Mouse (Mus musculus) midbrain, embryonic 10.5 days (tissue): ENCODE data around the gene Med18. TPM values are rescaled to one million over a fixed set of nuclear protein-coding genes. Genes with fewer than 3 reads are reported as not detected.
"Not testable (repeated sequence)": the region's sequence is repeated elsewhere in the genome, so short reads cannot be mapped to it uniquely, and the experiment has no call there.

Experiments
- DNase-seq: peaks from one replicate; pipeline ENCODE4 v3.0.0-alpha.2; 2017; ENCODE audit warnings: low spot score
- H3K27ac ChIP-seq: fragments of 300-500 bp; sonication (generic); replicated peaks from 2 replicates; pipeline ENCODE4 v1.5.1; 2016; ENCODE audit warnings: mild to moderate bottlenecking
- H3K27me3 ChIP-seq: fragments of 300-500 bp; sonication (generic); 2 replicates; pipeline ENCODE4 v1.6.1; 2016; ENCODE audit warnings: low read depth, mild to moderate bottlenecking; ENCODE audit not compliant: poor library complexity, severe bottlenecking
- H3K36me3 ChIP-seq: fragments of 300-500 bp; sonication (generic); 2 replicates; pipeline ENCODE4 v1.6.1; 2016; ENCODE audit warnings: mild to moderate bottlenecking, moderate library complexity
- H3K4me1 ChIP-seq: fragments of 300-500 bp; sonication (generic); 2 replicates; pipeline ENCODE4 v1.6.1; 2016
- H3K4me3 ChIP-seq: fragments of 300-500 bp; sonication (generic); 2 replicates; pipeline ENCODE4 v1.5.1; 2016; ENCODE audit warnings: mild to moderate bottlenecking, moderate library complexity
- H3K9me3 ChIP-seq: fragments of 300-500 bp; sonication (generic); replicated peaks from 2 replicates; pipeline ENCODE4 v1.6.1; 2016; ENCODE audit warnings: mild to moderate bottlenecking
- WGBS: fragments of 180-500 bp; shearing (Covaris S2); methylation state at CpG from one replicate; pipeline ENCODE4 v1.1.7; 2016; 5-methylcytosine and 5-hydroxymethylcytosine counted together
- polyA plus RNA-seq: library from polyadenylated mRNA; unstranded; fragments of >200 nt; fragmentation: Nextera tagmentation; extraction: Ambion mirVana; gene quantifications from 2 replicates; pipeline ENCODE4 v1.2.1, GENCODE M21; 2016

Gene Med18
- polyA plus RNA-seq, 1 experiment from 2014 or later = 35.3 TPM

DNA sequence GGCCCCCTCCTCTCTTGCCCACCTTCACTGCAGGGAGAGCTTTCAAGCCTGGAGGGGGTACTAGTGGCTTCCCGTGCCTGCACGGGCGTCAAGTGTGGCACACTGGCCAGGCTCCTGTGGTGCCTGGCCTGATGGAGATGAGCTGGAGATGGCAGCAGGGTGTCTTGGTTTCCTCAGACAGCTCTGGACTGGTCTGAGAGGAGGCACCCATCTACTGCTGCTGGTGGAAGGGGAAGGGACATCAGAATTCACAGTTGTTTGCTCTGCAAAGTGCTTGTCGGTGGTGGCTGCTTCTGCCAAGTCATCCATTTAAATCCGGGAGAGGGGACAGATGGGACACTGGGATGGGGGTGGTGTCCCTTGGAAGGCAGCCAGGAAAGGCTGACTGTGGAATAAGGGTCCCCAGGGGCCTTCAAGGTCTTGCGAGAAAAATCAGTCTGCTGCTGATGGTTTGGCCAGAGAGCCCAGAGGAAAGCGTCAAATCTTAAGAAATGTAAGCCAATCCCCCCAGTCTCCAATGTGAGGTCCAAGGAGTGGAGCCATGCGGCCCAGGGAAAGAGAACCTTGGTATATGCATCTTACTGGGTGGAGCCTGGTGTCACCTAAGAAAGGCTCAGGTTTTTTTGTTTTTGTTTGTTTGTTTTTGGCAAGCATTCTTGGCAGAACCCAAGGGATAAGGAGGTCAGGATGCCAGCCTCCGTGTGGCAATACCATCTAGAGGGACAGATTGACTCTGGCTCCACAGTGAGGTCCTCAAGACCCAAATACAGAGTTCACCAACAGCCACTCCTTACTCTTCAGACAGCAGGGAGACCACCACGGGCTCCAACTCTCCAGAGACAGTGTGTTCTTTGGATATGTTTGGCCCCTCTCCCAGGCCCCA, 28.7 kb upstream of the Med18 start:
- WGBS = 82% methylated on average over 10 of the region's 10 CpGs
- H3K27ac ChIP-seq = no peak overlapping the region

GRCm38 (mm10) chr4:132491748-132492147, 28.0 kb upstream of the Med18 start:
- Histone ChIP-seq H3K27me3 (no peaks in the 10 kb centered on the region), H3K4me3 (no peak overlapping the region), H3K36me3 (peaks cover 47% of the 10 kb centered on the region), H3K27ac (no peak overlapping the region), H3K9me3 (no peaks in the 10 kb centered on the region), H3K4me1 (no peaks in the 10 kb centered on the region)
- no peak for DNase-seq
- WGBS = 93% methylated on average over 6 of the region's 6 CpGs

More for the DNA sequence above, 28.7 kb upstream of the Med18 start:
- Histone ChIP-seq H3K36me3 (peaks cover 54% of the 10 kb centered on the region), H3K4me3 (no peak overlapping the region), H3K9me3 (no peaks in the 10 kb centered on the region), H3K27me3 (no peaks in the 10 kb centered on the region), H3K4me1 (no peaks in the 10 kb centered on the region)
- no peak for DNase-seq

- no peaks in the 10 kb centered on the region for H3K27me3 ChIP-seq
Measured at GRCm38 (mm10) chr4:132491057-132491456, 27.3 kb upstream of the Med18 start.

GRCm38 (mm10) chr4:132490273-132491010, 26.7 kb upstream of the Med18 start:
- no peak for DNase-seq
- H3K4me1 ChIP-seq = peaks cover 4% of the 10 kb centered on the region; the same call in 1 of the 2 replicates
- peaks cover 34% of the 10 kb centered on the region for H3K36me3 ChIP-seq
- no peaks in the 10 kb centered on the region for H3K9me3 ChIP-seq
- no peak overlapping the region for H3K4me3 ChIP-seq
- no peak overlapping the region for H3K27ac ChIP-seq
- 91% methylated on average over 15 of the region's 15 CpGs for WGBS
- H3K27me3 ChIP-seq = no peaks in the 10 kb centered on the region

More at GRCm38 (mm10) chr4:132491057-132491456, 27.3 kb upstream of the Med18 start:
- Histone ChIP-seq H3K36me3 (peaks cover 40% of the 10 kb centered on the region), H3K9me3 (no peaks in the 10 kb centered on the region), H3K4me1 (peaks cover 4% of the 10 kb centered on the region; the same call in 1 of the 2 replicates), H3K27ac (no peak overlapping the region), H3K4me3 (no peak overlapping the region)
- no peak for DNase-seq
- WGBS = 91% methylated on average over 8 of the region's 8 CpGs

GRCm38 (mm10) chr4:132488976-132489375, 25.3 kb upstream of the Med18 start:
- no peaks in the 10 kb centered on the region for H3K9me3 ChIP-seq
- peaks cover 21% of the 10 kb centered on the region for H3K36me3 ChIP-seq
- 88% methylated on average over 6 of the region's 6 CpGs for WGBS
- DNase-seq = no peak
- H3K4me1 ChIP-seq = peaks cover 4% of the 10 kb centered on the region; the same call in 1 of the 2 replicates
- H3K4me3 ChIP-seq = no peak overlapping the region
- H3K27ac ChIP-seq = no peak overlapping the region
- H3K27me3 ChIP-seq = no peaks in the 10 kb centered on the region

GRCm38 (mm10) chr4:132488521-132488920, 24.8 kb upstream of the Med18 start:
- Histone ChIP-seq H3K9me3 (no peaks in the 10 kb centered on the region), H3K4me3 (no peak overlapping the region), H3K27ac (no peak overlapping the region), H3K27me3 (no peaks in the 10 kb centered on the region), H3K4me1 (peaks cover 4% of the 10 kb centered on the region; the same call in 1 of the 2 replicates), H3K36me3 (peaks cover 17% of the 10 kb centered on the region)
- no peak for DNase-seq
- WGBS = 97% methylated on average over 3 of the region's 3 CpGs

- Histone ChIP-seq H3K4me3 (no peak overlapping the region), H3K27me3 (no peaks in the 10 kb centered on the region), H3K4me1 (peaks cover 4% of the 10 kb centered on the region; the same call in 1 of the 2 replicates), H3K9me3 (no peaks in the 10 kb centered on the region), H3K36me3 (no peaks in the 10 kb centered on the region), H3K27ac (no peak overlapping the region)
- WGBS = 80% methylated on average over 5 of the region's 5 CpGs
- DNase-seq = no peak
Measured at GRCm38 (mm10) chr4:132484820-132485219, 21.1 kb upstream of the Med18 start.

GRCm38 (mm10) chr4:132484231-132484630, 20.5 kb upstream of the Med18 start:
- 85% methylated on average over 4 of the region's 4 CpGs for WGBS
- Histone ChIP-seq H3K9me3 (no peaks in the 10 kb centered on the region), H3K4me3 (no peak overlapping the region), H3K27me3 (no peaks in the 10 kb centered on the region), H3K27ac (no peak overlapping the region), H3K4me1 (peaks cover 4% of the 10 kb centered on the region; the same call in 1 of the 2 replicates), H3K36me3 (no peaks in the 10 kb centered on the region)
- DNase-seq = no peak

DNA sequence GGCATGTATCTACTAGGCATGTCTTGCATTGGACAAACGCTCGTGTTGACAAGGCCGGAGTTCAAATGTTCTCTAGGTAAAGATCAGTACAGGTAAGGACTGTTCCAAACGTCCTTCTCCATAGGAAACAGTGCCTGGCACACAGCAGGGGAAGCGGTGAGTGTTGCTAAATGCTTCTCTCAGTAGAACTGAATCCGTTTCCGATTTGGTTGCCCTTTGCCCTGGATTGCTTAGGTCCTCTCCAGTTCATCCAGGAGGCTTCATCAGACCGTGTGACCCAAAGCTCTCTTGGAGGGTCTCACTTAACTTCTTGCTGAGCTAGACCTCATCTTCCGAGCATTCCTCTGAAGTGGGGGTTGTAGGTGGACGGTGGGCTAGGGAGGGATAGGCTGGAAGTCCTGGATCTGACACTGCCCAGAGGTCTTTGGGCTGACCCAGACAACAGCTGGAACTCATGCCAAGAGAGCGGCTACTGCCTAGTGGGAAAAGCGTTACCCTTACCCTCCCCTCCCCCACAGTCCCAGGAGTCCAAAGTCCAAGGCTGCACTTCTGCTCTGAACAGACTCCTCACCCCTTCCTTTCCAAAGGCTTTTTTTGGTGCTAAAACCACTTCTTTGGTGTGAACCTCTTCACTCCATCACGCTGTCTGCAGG, 19.4 kb upstream of the Med18 start:
- WGBS = 83% methylated on average over 13 of the region's 13 CpGs
- Histone ChIP-seq H3K36me3 (no peaks in the 10 kb centered on the region), H3K9me3 (no peaks in the 10 kb centered on the region), H3K4me1 (peaks cover 4% of the 10 kb centered on the region; the same call in 1 of the 2 replicates), H3K4me3 (no peak overlapping the region), H3K27me3 (no peaks in the 10 kb centered on the region), H3K27ac (no peak overlapping the region)
- DNase-seq = no peak

DNA sequence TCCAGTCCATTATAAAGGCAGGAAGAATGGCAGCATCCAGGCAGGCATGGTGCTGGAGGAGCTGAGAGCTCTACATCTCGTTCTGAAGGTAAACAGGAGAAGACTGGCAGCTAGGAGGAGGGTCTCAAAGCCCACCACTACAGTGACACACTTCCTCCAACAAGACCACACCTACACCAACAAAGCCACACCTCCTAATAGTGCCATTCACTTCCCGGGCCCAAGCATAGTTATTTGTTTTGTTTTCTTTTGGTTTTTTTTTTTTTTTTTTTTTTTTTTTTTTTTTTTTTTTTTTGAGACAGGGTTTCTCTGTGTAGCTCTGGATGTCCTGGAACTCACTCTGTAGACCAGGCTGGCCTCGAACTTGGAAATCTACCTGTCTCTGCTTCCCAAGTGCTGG, 18.4 kb upstream of the Med18 start:
- not testable (repeated sequence) for H3K27ac ChIP-seq, H3K4me3 ChIP-seq, DNase-seq, H3K4me1 ChIP-seq, H3K9me3 ChIP-seq, H3K36me3 ChIP-seq, H3K27me3 ChIP-seq
- WGBS = 81% methylated on average over 3 of the region's 3 CpGs

- DNase-seq = no peak
- H3K36me3 ChIP-seq = no peaks in the 10 kb centered on the region
- no peak overlapping the region for H3K27ac ChIP-seq
- H3K27me3 ChIP-seq = no peaks in the 10 kb centered on the region
- WGBS = 94% methylated on average over 8 of the region's 8 CpGs
- no peak overlapping the region for H3K4me3 ChIP-seq
- no peaks in the 10 kb centered on the region for H3K4me1 ChIP-seq
- H3K9me3 ChIP-seq = no peaks in the 10 kb centered on the region
Measured at GRCm38 (mm10) chr4:132477833-132478232, 14.1 kb upstream of the Med18 start.
